Mouse (Mus musculus) limb, embryonic 14.5 days (tissue): ENCODE measurements around the gene Card11. TPM values are rescaled to one million over a fixed set of nuclear protein-coding genes. Genes with fewer than 3 reads are reported as not detected.

Experiments used
- ATAC-seq: fragments of 200-750 bp; cut with Nextera tagmentation; 2 replicates; pipeline ENCODE4 v1.8.0; 2017; ENCODE audit warnings: low read depth, moderate number of reproducible peaks, moderate TSS enrichment; ENCODE audit not compliant: low FRiP score
- DNase-seq: peaks from one replicate; pipeline ENCODE4 v3.0.0-alpha.2; 2015; ENCODE audit warnings: low spot score
- H3K27ac ChIP-seq: fragments of 300-500 bp; sonication (generic); replicated peaks from 2 replicates; pipeline ENCODE4 v1.5.1; 2014; ENCODE audit warnings: low read depth, mild to moderate bottlenecking, low read length, moderate library complexity, mixed read lengths
- H3K27me3 ChIP-seq: fragments of 300-500 bp; sonication (generic); 2 replicates; pipeline ENCODE4 v1.6.1; 2014; ENCODE audit warnings: low read length, mixed read lengths; ENCODE audit not compliant: control insufficient read depth, insufficient read depth
- H3K36me3 ChIP-seq: fragments of 300-500 bp; sonication (generic); 2 replicates; pipeline ENCODE4 v1.6.1; 2014; ENCODE audit warnings: mild to moderate bottlenecking, low read length, moderate library complexity, mixed read lengths; ENCODE audit not compliant: control insufficient read depth, insufficient read depth
- H3K4me1 ChIP-seq: fragments of 300-500 bp; sonication (generic); 2 replicates; pipeline ENCODE4 v1.6.1; 2014; ENCODE audit warnings: antibody characterized with exemption, low read length, mixed read lengths; ENCODE audit not compliant: control insufficient read depth, insufficient read depth
- H3K4me2 ChIP-seq: fragments of 300-500 bp; sonication (generic); replicated peaks from 2 replicates; pipeline ENCODE4 v1.6.1; 2014; ENCODE audit warnings: low read depth, mild to moderate bottlenecking, low read length, moderate library complexity; ENCODE audit not compliant: severe bottlenecking
- H3K4me3 ChIP-seq: fragments of 300-500 bp; sonication (generic); replicated peaks from 2 replicates; pipeline ENCODE4 v1.5.1; 2014; ENCODE audit warnings: low read length
- H3K9ac ChIP-seq: fragments of 300-500 bp; sonication (generic); 2 replicates; pipeline ENCODE4 v1.6.1; 2014; ENCODE audit warnings: mild to moderate bottlenecking, low read depth, low read length, moderate library complexity; ENCODE audit not compliant: severe bottlenecking
- H3K9me3 ChIP-seq: fragments of 300-500 bp; sonication (generic); 2 replicates; pipeline ENCODE4 v1.6.1; 2016; ENCODE audit warnings: low read length; ENCODE audit not compliant: control insufficient read depth
- POLR2A ChIP-seq: fragments of 200-500 bp; IDR thresholded peaks from 2 replicates; pipeline ENCODE4 v1.8.0; 2012; ENCODE audit warnings: inconsistent platforms, mild to moderate bottlenecking, moderate library complexity, borderline replicate concordance; ENCODE audit not compliant: insufficient read depth, insufficient read length; ENCODE audit errors: extremely low read depth
- WGBS: fragments of 180-500 bp; shearing (Covaris S2); extraction: QIAGEN DNeasy Blood & Tissue Kit; methylation state at CpG from one replicate; pipeline ENCODE4 v1.1.7; 2014; 5-methylcytosine and 5-hydroxymethylcytosine counted together
- polyA plus RNA-seq, 2 experiments: library from polyadenylated mRNA; depleted of rRNA in 1 of 2; stranded (reverse) in 1 of 2; unstranded in 1 of 2; fragments of >200 nt; fragmentation: Nextera tagmentation in 1 of 2; extraction: Ambion mirVana in 1 of 2; gene quantifications; 2 replicates each; pipeline versions ENCODE4 v1.2.1 to v1.2.3; 2012 to 2014

Gene Card11
- polyA plus RNA-seq, 2 experiments = 0.53 to 0.66 TPM

DNA sequence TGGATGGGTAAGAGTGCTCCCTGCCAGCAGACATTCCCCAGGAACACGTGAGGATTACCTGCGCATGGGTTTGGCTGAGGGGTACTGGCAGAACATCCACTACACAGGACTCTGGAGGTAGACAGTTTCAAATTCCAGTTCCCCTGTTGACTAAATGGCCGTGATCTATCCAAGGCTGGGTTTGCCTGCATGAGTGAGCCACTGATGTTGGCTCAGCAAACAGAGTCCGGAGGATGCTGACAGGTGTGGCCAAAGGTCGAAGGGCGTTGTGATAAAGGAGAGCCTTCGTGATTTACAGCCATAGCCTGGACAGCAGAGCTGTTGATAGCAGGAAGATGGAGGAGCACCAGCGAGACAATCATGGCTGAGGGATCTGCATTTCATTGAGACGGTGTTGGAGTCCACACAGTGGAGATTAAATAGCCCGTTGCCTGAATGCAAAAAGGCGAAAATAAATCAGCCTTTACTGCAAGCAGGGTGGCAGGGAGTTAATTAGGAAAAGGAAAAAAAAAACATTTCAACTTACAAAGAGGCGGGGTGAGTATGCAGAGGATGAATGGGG is 147.9 kb downstream of the Card11 start:
- H3K9me3 ChIP-seq = peaks cover 3% of the 10 kb centered on the region; the same call in 1 of the 2 replicates
- H3K4me3 ChIP-seq = no peak overlapping the region
- no peak for TF ChIP-seq POLR2A
- H3K36me3 ChIP-seq = no peaks in the 10 kb centered on the region
- WGBS = 71% methylated on average over 12 of the region's 12 CpGs
- ATAC-seq (no peak), DNase-seq (no peak)
- peaks cover 5% of the 10 kb centered on the region for H3K4me1 ChIP-seq
- H3K9ac ChIP-seq = no peak overlapping the region
- no peaks in the 10 kb centered on the region for H3K27me3 ChIP-seq
- H3K4me2 ChIP-seq = no peak overlapping the region
- no peak overlapping the region for H3K27ac ChIP-seq

DNA sequence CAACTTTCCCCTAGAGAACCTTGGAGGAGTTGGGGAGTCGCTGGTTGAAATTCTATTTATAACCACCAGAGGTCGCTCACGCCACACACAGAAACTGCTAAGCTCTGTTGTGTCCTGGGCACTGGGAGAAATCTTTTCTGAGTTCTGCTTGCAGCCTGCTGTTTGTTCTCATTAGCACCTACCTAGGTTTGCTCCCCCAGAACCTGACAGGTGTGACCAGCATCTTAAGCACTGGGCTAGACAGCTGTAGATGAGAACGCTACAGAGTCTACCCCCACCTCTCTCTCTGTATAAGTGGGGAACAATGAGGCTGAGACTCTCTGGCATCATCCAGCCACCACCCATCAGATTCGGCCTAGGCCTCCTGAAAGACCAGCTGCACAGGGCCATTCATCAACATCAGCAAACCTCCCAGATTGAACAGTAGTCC is 153.1 kb downstream of the Card11 start:
- DNase-seq (peak; percentile 74), ATAC-seq (peak; percentile 44; the same call in 1 of the 2 replicates)
- WGBS = 11% methylated on average over 5 of the region's 5 CpGs
- Histone ChIP-seq H3K4me3 (no peak overlapping the region), H3K9me3 (peaks cover 3% of the 10 kb centered on the region; the same call in 1 of the 2 replicates), H3K4me1 (no peaks in the 10 kb centered on the region), H3K27ac (no peak overlapping the region), H3K27me3 (no peaks in the 10 kb centered on the region), H3K4me2 (no peak overlapping the region), H3K36me3 (no peaks in the 10 kb centered on the region), H3K9ac (0 out of 2 replicates have a peak overlapping the region, but pooled peaks have one; percentile 12)
- no peak for TF ChIP-seq POLR2A

DNA sequence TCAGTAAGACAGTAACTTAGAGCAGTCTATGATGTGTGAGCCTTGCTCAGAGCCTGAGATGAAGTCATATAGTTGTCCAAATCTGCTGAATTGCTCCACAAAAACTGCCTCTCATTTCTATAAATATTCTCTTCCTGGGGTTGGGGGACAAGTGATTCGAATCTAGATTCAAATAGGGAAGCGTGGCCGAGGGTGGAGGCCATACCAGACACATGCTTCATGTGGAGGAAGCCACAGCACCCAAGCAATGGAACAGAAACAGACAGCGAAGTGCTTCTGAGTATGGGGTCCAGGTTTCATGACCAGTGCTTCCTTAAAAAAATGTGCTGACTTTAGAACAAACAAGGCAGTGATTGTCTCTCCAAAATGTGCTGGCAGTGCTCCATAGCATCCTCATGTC is 158.4 kb downstream of the Card11 start:
- Histone ChIP-seq H3K27ac (no peak overlapping the region), H3K27me3 (no peaks in the 10 kb centered on the region), H3K36me3 (no peaks in the 10 kb centered on the region), H3K4me1 (no peaks in the 10 kb centered on the region), H3K9ac (no peak overlapping the region), H3K4me2 (no peak overlapping the region), H3K4me3 (no peak overlapping the region), H3K9me3 (no peaks in the 10 kb centered on the region)
- DNase-seq (no peak), ATAC-seq (no peak)
- TF ChIP-seq POLR2A = no peak
- 83% methylated on average over 4 of the region's 4 CpGs for WGBS

DNA sequence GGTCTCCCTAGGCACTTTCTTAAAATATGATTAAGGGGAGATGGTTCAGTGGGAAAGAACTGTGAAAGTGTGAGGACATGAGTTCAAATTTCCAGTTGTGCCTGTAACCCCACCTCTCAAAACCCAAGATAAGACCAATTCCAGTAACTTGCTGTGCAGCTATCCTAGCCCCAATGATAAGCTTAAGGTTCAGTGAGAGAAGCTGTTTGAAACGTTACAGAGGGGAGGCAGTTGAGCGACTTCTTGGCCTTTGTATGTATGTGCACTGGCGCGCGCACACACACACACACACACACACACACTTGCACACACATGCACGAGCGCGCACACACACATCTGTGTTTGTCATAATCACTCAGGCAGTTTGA is 169.3 kb downstream of the Card11 start:
- WGBS = 78% methylated on average over 8 of the region's 8 CpGs
- Histone ChIP-seq H3K4me1 (peaks cover 27% of the 10 kb centered on the region), H3K4me2 (peak overlapping the region; percentile 47), H3K9ac (no peak overlapping the region), H3K27ac (no peak overlapping the region), H3K27me3 (no peaks in the 10 kb centered on the region), H3K36me3 (no peaks in the 10 kb centered on the region), H3K9me3 (no peaks in the 10 kb centered on the region), H3K4me3 (peak overlapping the region; percentile 21; the same call in 1 of the 2 replicates)
- DNase-seq = no peak
- no peak for ATAC-seq
- no peak for TF ChIP-seq POLR2A

DNA sequence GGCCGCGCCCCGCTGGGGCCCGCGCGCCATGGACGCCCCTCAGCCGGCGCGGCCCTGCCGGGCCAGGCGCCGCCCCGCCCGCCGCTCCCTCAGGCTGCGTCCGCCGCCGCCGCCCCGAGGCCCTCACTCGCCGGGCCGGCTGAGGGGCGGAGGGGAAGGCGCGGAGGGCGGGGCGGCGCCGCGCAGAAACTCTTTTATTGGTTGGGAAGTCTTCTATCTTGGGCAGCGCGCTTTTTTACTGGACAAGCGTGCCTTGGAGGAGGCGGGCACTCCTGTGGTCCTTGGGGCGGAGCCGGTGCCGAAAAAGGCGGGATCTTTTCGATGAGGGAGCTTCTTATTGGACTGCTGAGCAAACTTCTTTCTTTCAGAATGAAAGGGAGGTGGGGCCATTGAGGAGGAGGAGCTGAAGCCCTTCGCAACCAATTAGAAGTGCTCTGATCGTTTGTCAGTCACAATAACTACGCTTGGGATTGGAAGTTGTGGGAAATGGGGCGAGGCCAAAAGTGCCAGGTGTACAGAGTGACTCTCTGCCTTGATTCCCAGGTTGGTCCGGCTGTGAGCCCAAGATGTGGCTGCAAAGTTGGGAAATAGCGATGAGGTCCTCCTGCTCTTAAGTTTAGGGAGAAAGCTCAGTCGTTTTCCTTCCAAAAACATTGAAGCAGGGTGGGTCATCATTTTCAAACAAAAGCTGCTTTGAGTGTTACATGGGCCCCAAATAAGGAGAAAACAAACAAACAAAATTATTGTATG is 169.9 kb downstream of the Card11 start, which contains the start of gene Gna12:
TSS of gene Gna12 (minus strand) at position 118 of the 750 bp plus-strand sequence.
- H3K27ac ChIP-seq = peak within 1 kb of the TSS; percentile 67
- peak within 1 kb of the TSS; percentile 82 for H3K9ac ChIP-seq
- peak within 1 kb of the TSS; percentile 69 for H3K4me3 ChIP-seq
- no peaks in the 10 kb centered on the region for H3K27me3 ChIP-seq
- H3K36me3 ChIP-seq = no peaks in the 10 kb centered on the region
- under 1% methylated on average over 35 of the region's 49 CpGs for WGBS
- ATAC-seq (peak; percentile 99), DNase-seq (peak; percentile 100)
- peaks cover 27% of the 10 kb centered on the region for H3K4me1 ChIP-seq
- H3K4me2 ChIP-seq = peak within 1 kb of the TSS; percentile 96
- H3K9me3 ChIP-seq = no peaks in the 10 kb centered on the region
- TF ChIP-seq POLR2A = no peak
